In genomic region chr1:128405041-128405481, GRCm38 (mm10) we compare ENCODE assay signal across 10 mouse cellular contexts. TPM values are rescaled to one million over a fixed set of nuclear protein-coding genes. Genes with fewer than 3 reads are reported as not detected.
DNase-seq lines count a peak whose midpoint lies in the region; ATAC-seq lines count a peak whose summit lies in the region.
"Had no signal": no experiment of that assay in that cellular context is flagged by ENCODE, and none has a peak within 500 bp of the region (broad histone marks: within the 10 kb centered on the region; RNA-seq: fewer than 3 reads in every experiment).

No protein-coding gene starts in this region.

- H3K27me3 ChIP-seq in heart, embryonic 15.5 days = no peaks in the 10 kb centered on the region
- no peaks in the 10 kb centered on the region for H3K27me3 ChIP-seq in forebrain, embryonic 14.5 days (replicated peaks; ENCODE audit: control insufficient read depth, insufficient read depth, low read length)
- H3K27me3 ChIP-seq in midbrain, embryonic 10.5 days (ENCODE audit: low read depth, poor library complexity, severe bottlenecking) = no peaks in the 10 kb centered on the region
- H3K27me3 ChIP-seq: CH12.LX had no signal

- no peak overlapping the region for H3K4me2 ChIP-seq in heart, embryonic 15.5 days
- peak overlapping the region; percentile 24; the same call in 1 of the 2 replicates for H3K4me2 ChIP-seq in forebrain, embryonic 14.5 days (ENCODE audit: low read length)

- intact Hi-C loops in heart, postnatal 25 days (cut with DNase I) = no loop called here
- intact Hi-C loops in heart, postnatal 36 days (cut with DNase I) = no loop called here

- WGBS in heart, embryonic 15.5 days = 62% methylated on average over 2 of the region's 2 CpGs
- WGBS in forebrain, embryonic 14.5 days = 3% methylated on average over 2 of the region's 2 CpGs
- 52% methylated on average over 2 of the region's 2 CpGs for WGBS in midbrain, embryonic 10.5 days

- H3K9me3 ChIP-seq in heart, embryonic 15.5 days (replicated peaks) = no peaks in the 10 kb centered on the region
- H3K9me3 ChIP-seq in forebrain, embryonic 14.5 days (replicated peaks; ENCODE audit: control insufficient read depth, low read length) = no peaks in the 10 kb centered on the region
- H3K9me3 ChIP-seq in midbrain, embryonic 10.5 days (replicated peaks) = no peaks in the 10 kb centered on the region

- DNase-seq in heart, postnatal 25 days (ENCODE audit: low spot score) = no peak
- DNase-seq in forebrain, embryonic 14.5 days (ENCODE audit: low spot score) = peak; percentile 96
- DNase-seq in midbrain, embryonic 10.5 days (ENCODE audit: low spot score) = no peak
- DNase-seq in testis, postnatal 10 days (ENCODE audit: low spot score) = no peak
- DNase-seq in urinary bladder, postnatal 36 days (ENCODE audit: low spot score in 2 of 2) = no peak
- no peak for DNase-seq in heart, postnatal 36 days
- DNase-seq: adrenal gland, adult 2 months had no signal

- no peak for ATAC-seq in heart, embryonic 15.5 days (replicated peaks; ENCODE audit: insufficient number of reproducible peaks, insufficient read depth, low FRiP score, low read depth)
- ATAC-seq in activated CD4-positive, CD25-positive, alpha-beta regulatory T cell, adult 4 months = peak; percentile 40
- peak; percentile 94 for ATAC-seq in forebrain, embryonic 14.5 days

- no peaks in the 10 kb centered on the region for H3K4me1 ChIP-seq in heart, embryonic 15.5 days (replicated peaks)
- H3K4me1 ChIP-seq in forebrain, embryonic 14.5 days (ENCODE audit: control insufficient read depth, insufficient read depth, low read length) = peaks cover 18% of the 10 kb centered on the region
- peaks cover 59% of the 10 kb centered on the region for H3K4me1 ChIP-seq in midbrain, embryonic 10.5 days

- no peak overlapping the region for H3K4me3 ChIP-seq in heart, embryonic 15.5 days
- no peak overlapping the region for H3K4me3 ChIP-seq in forebrain, embryonic 14.5 days (ENCODE audit: low read depth, low read length)
- H3K4me3 ChIP-seq in midbrain, embryonic 10.5 days = no peak overlapping the region

- no peak overlapping the region for H3K9ac ChIP-seq in heart, embryonic 15.5 days
- H3K9ac ChIP-seq in forebrain, embryonic 14.5 days (ENCODE audit: low read length) = no peak overlapping the region

- peak overlapping the region; percentile 8; the same call in 1 of the 2 replicates for H3K27ac ChIP-seq in heart, embryonic 15.5 days
- peak overlapping the region; percentile 48 for H3K27ac ChIP-seq in forebrain, embryonic 14.5 days (ENCODE audit: low read depth, low read length)
- peak overlapping the region; percentile 75 for H3K27ac ChIP-seq in midbrain, embryonic 10.5 days (replicated peaks)

- H3K36me3 ChIP-seq in heart, embryonic 15.5 days = peaks cover 23% of the 10 kb centered on the region
- H3K36me3 ChIP-seq in forebrain, embryonic 14.5 days (ENCODE audit: control insufficient read depth, insufficient read depth, low read length) = peaks cover 6% of the 10 kb centered on the region; the same call in 1 of the 2 replicates
- H3K36me3 ChIP-seq in midbrain, embryonic 10.5 days = peaks cover 50% of the 10 kb centered on the region

RNA-seq across cellular contexts. Expression of gene Dars, which starts 12.1 kb away (rescaled TPM):
- polyA plus RNA-seq in heart, embryonic 15.5 days (2015; fragmentation: Nextera tagmentation; extraction: Ambion mirVana) = 96.1 and 99.2 TPM in 2 replicates
- total RNA-seq in heart, postnatal 25 days (2021) = 10 to 100 TPM; 61.0 to 63.0 TPM
- 100 to 1,000 TPM; 113 to 153 TPM for polyA plus RNA-seq in activated CD4-positive, CD25-positive, alpha-beta regulatory T cell, adult 4 months (2017; shearing (Covaris generic))
- 105 and 111 TPM in 2 replicates for polyA plus RNA-seq in forebrain, embryonic 14.5 days (2014; fragmentation: Nextera tagmentation; extraction: Ambion mirVana)
- polyA plus RNA-seq in midbrain, embryonic 10.5 days (2016; fragmentation: Nextera tagmentation; extraction: Ambion mirVana) = 190 and 216 TPM in 2 replicates
- total RNA-seq in heart, postnatal 36 days (2021) = 10 to 100 TPM; 63.4 to 64.6 TPM

RNA-seq across cellular contexts. Expression of gene Mcm6, which starts 45.6 kb away (rescaled TPM):
- 118 and 153 TPM in 2 replicates for polyA plus RNA-seq in heart, embryonic 15.5 days (2015; fragmentation: Nextera tagmentation; extraction: Ambion mirVana)
- 1 to 10 TPM; 6.3 to 6.4 TPM for total RNA-seq in heart, postnatal 25 days (2021)
- polyA plus RNA-seq in activated CD4-positive, CD25-positive, alpha-beta regulatory T cell, adult 4 months (2017; shearing (Covaris generic)) = 100 to 1,000 TPM; 124 to 149 TPM
- 121 and 131 TPM in 2 replicates for polyA plus RNA-seq in forebrain, embryonic 14.5 days (2014; fragmentation: Nextera tagmentation; extraction: Ambion mirVana)
- 330 and 373 TPM in 2 replicates for polyA plus RNA-seq in midbrain, embryonic 10.5 days (2016; fragmentation: Nextera tagmentation; extraction: Ambion mirVana)
- total RNA-seq in heart, postnatal 36 days (2021) = 1 to 10 TPM; 6.3 to 7.0 TPM

Comparison
In these comparisons a context has a peak if more than half of its experiments do, and no peak if none do; other contexts are left out.
1. H3K27ac ChIP-seq: peak in every context shown above with its lines; median percentile 75 in midbrain, embryonic 10.5 days; 48 in forebrain, embryonic 14.5 days; 8 in heart, embryonic 15.5 days.